Mouse (Mus musculus): ENCODE measurements at regions not wholly inside any gene's neighbourhood (a gene's known extent, or its start where the extent isn't known, plus 50 kb on each side); places are given as distances from the start of the nearest gene placed in this dataset.

- ATAC-seq (ENCODE audit: low TSS enrichment) = no peak
Observed at GRCm38 (mm10) chr3:58072230-58072839, 224.5 kb upstream of the Pfn2 start.

GRCm38 (mm10) chr3:58089344-58090139 lies 241.7 kb upstream of the Pfn2 start:
- ATAC-seq (ENCODE audit: low TSS enrichment) = peak; percentile 42

GRCm38 (mm10) chr3:58090396-58090795 lies 242.5 kb upstream of the Pfn2 start:
- ATAC-seq (ENCODE audit: low TSS enrichment) = no peak

- ATAC-seq (ENCODE audit: low TSS enrichment) = peak; percentile 92
Observed at GRCm38 (mm10) chr3:58091466-58092176, 243.7 kb upstream of the Pfn2 start.

- no peak for ATAC-seq (ENCODE audit: low TSS enrichment)
Observed at GRCm38 (mm10) chr3:58110911-58111476, 263.1 kb upstream of the Pfn2 start.

GRCm38 (mm10) chr3:58112431-58112856 lies 264.6 kb upstream of the Pfn2 start:
- no peak for ATAC-seq (ENCODE audit: low TSS enrichment)

- peak; percentile 45 for ATAC-seq (ENCODE audit: low TSS enrichment)
Observed at GRCm38 (mm10) chr3:58113941-58114340, 266.1 kb upstream of the Pfn2 start.

- ATAC-seq (ENCODE audit: low TSS enrichment) = no peak
Observed at GRCm38 (mm10) chr3:58115511-58115910, 267.6 kb upstream of the Pfn2 start.

GRCm38 (mm10) chr3:58116848-58117247 lies 269.0 kb upstream of the Pfn2 start:
- peak; percentile 86 for ATAC-seq (ENCODE audit: low TSS enrichment)

- no peak for ATAC-seq (ENCODE audit: low TSS enrichment)
Observed at GRCm38 (mm10) chr3:58120051-58120450, 272.2 kb upstream of the Pfn2 start.

- ATAC-seq (ENCODE audit: low TSS enrichment) = peak; percentile 88
Observed at GRCm38 (mm10) chr3:58122456-58123359, 274.8 kb upstream of the Pfn2 start.

- no peak for ATAC-seq (ENCODE audit: low TSS enrichment)
Observed at GRCm38 (mm10) chr3:58123396-58124077, 275.7 kb upstream of the Pfn2 start.

GRCm38 (mm10) chr3:58124886-58125285 lies 277.0 kb upstream of the Pfn2 start:
- ATAC-seq (ENCODE audit: low TSS enrichment) = no peak

GRCm38 (mm10) chr3:58126996-58127395 lies 279.1 kb upstream of the Pfn2 start:
- ATAC-seq (ENCODE audit: low TSS enrichment) = no peak

- ATAC-seq (ENCODE audit: low TSS enrichment) = no peak
Observed at GRCm38 (mm10) chr3:58128059-58128458, 280.2 kb upstream of the Pfn2 start.

- ATAC-seq (ENCODE audit: low TSS enrichment) = no peak
Observed at GRCm38 (mm10) chr3:58129358-58129903, 281.6 kb upstream of the Pfn2 start.

- ATAC-seq (ENCODE audit: low TSS enrichment) = no peak
Observed at GRCm38 (mm10) chr3:58135607-58136365, 278.7 kb upstream of the Tsc22d2 start.

- ATAC-seq (ENCODE audit: low TSS enrichment) = peak; percentile 91
Observed at GRCm38 (mm10) chr3:58138726-58139585, 275.6 kb upstream of the Tsc22d2 start.

- ATAC-seq (ENCODE audit: low TSS enrichment) = no peak
Observed at GRCm38 (mm10) chr3:58146108-58146507, 268.4 kb upstream of the Tsc22d2 start.
